ENCODE assay signal across 8 mouse cellular contexts in genomic region chr16:43574006-43574764, GRCm38 (mm10).
DNase-seq lines count a peak whose midpoint lies in the region; ATAC-seq and TF ChIP-seq lines count a peak whose summit lies in the region.

No protein-coding gene starts in this region.

- H3K27me3 ChIP-seq in lung, embryonic 15.5 days = no peaks in the 10 kb centered on the region
- no peaks in the 10 kb centered on the region for H3K27me3 ChIP-seq in thymus, adult 2 months (ENCODE audit: control insufficient read depth, insufficient read depth, low read length)

- H3K9me3 ChIP-seq in lung, embryonic 15.5 days = no peaks in the 10 kb centered on the region

- TF ChIP-seq CTCF in layer of hippocampus, adult 2 months (conservative IDR thresholded peaks at IDR 0.05) = peak; percentile 95
- TF ChIP-seq CTCF in thymus, adult 2 months (IDR thresholded peaks at IDR 0.05; ENCODE audit: borderline replicate concordance, control insufficient read depth, extremely low read depth, insufficient read depth, low read length, poor library complexity) = no peak

- ATAC-seq in lung, embryonic 15.5 days (ENCODE audit: borderline replicate concordance, extremely low read depth, low FRiP score, low TSS enrichment) = peak; percentile 72

- TF ChIP-seq POLR2A in thymus, adult 2 months (IDR thresholded peaks at IDR 0.05; ENCODE audit: control insufficient read depth, extremely low read depth, insufficient read depth, low read length, poor library complexity) = no peak

- peak; percentile 56 for DNase-seq in MEL-GATA-1-ER (ENCODE audit: extremely low read depth, low read depth)
- DNase-seq in cerebellum, adult 8-10 months = peak; percentile 90
- peak; percentile 78 for DNase-seq in forelimb bud, embryonic 11.5 days (ENCODE audit: low read depth, low spot score)
- DNase-seq in heart, postnatal 4 days = peak; percentile 96
- peak; percentile 91 to 92 for DNase-seq in layer of hippocampus, adult 2 months (ENCODE audit: low spot score in 2 of 2)
- DNase-seq in ovary, adult 18-20 months (ENCODE audit: low spot score) = peak; percentile 87
- DNase-seq in thymus, adult 2 months = peak; percentile 77

- H3K4me1 ChIP-seq in lung, embryonic 15.5 days = peaks cover 44% of the 10 kb centered on the region
- peaks cover 6% of the 10 kb centered on the region for H3K4me1 ChIP-seq in thymus, adult 2 months (replicated peaks; ENCODE audit: control insufficient read depth, insufficient read depth, low read length)

- WGBS in lung, embryonic 15.5 days = 40% methylated on average over 7 of the region's 7 CpGs
- 30% methylated on average over 7 of the region's 7 CpGs for WGBS in thymus, adult 2 months

- peak overlapping the region; percentile 92 for H3K27ac ChIP-seq in layer of hippocampus, adult 2 months
- peak overlapping the region; percentile 59 for H3K27ac ChIP-seq in lung, embryonic 15.5 days
- H3K27ac ChIP-seq in thymus, adult 2 months (ENCODE audit: control insufficient read depth, insufficient read depth, low read length) = no peak overlapping the region

- no peak overlapping the region for H3K4me3 ChIP-seq in layer of hippocampus, adult 2 months
- no peak overlapping the region for H3K4me3 ChIP-seq in lung, embryonic 15.5 days
- H3K4me3 ChIP-seq in thymus, adult 2 months (ENCODE audit: control insufficient read depth, insufficient read depth, low read length) = no peak overlapping the region

- H3K9ac ChIP-seq in lung, embryonic 15.5 days = no peak overlapping the region

- H3K36me3 ChIP-seq in lung, embryonic 15.5 days = no peaks in the 10 kb centered on the region
- no peaks in the 10 kb centered on the region for H3K36me3 ChIP-seq in thymus, adult 2 months (ENCODE audit: control insufficient read depth, insufficient read depth, low read length)

- no peak overlapping the region for H3K4me2 ChIP-seq in lung, embryonic 15.5 days
